Mouse (Mus musculus): ENCODE results near the gene Ano5. TPM values are rescaled to one million over a fixed set of nuclear protein-coding genes. Genes with fewer than 3 reads are reported as not detected.

Gene Ano5
- 0.16 and 0.22 TPM in 2 replicates for total RNA-seq (2012; rRNA removed)

GRCm38 (mm10) chr7:51510671-51511651, at the start of gene Ano5:
Gene Ano5 (plus strand): TSS chr7:51511029.
- in situ Hi-C loops (cut with MboI; ENCODE audit: low sequenced_read_pairs in 2 of 2, unreplicated experiment in 2 of 2), result no loop called here
- Histone ChIP-seq H3K27ac (ENCODE audit: insufficient read depth, low read depth, low read length, poor library complexity, severe bottlenecking) (no peak within 1 kb of the TSS), H3K4me1 (ENCODE audit: control insufficient read depth in 2 of 2, insufficient read depth in 2 of 2, low read length in 2 of 2, poor library complexity in 1 of 2) (no peaks in the 10 kb centered on the region), H3K9me3 (ENCODE audit: control insufficient read depth, insufficient read depth, low read depth, low read length) (no peaks in the 10 kb centered on the region), H3K9ac (ENCODE audit: insufficient read depth, low read depth, low read length, poor library complexity, severe bottlenecking) (0 out of 2 replicates have a peak within 1 kb of the TSS, but pooled peaks have one; percentile 1), H3K36me3 (ENCODE audit: control insufficient read depth, insufficient read depth, low read length, poor library complexity, severe bottlenecking) (no peaks in the 10 kb centered on the region), H3K4me3 (ENCODE audit: insufficient read depth in 1 of 2, low read depth in 1 of 2, low read length in 2 of 2, poor library complexity in 1 of 2, severe bottlenecking in 1 of 2) (peak within 1 kb of the TSS; percentile 48 to 53)
- peak; percentile 51 for DNase-seq (ENCODE audit: low read depth, low spot score)
- no peak for TF ChIP-seq MAFK (IDR thresholded peaks at IDR 0.05; ENCODE audit: insufficient read depth, low read depth, low read length)
- TF ChIP-seq HCFC1 (IDR thresholded peaks at IDR 0.05; ENCODE audit: borderline replicate concordance, insufficient read depth, low read length), result no peak

- Histone ChIP-seq H3K27ac (ENCODE audit: insufficient read depth, low read depth, low read length, poor library complexity, severe bottlenecking) (no peak overlapping the region), H3K4me3 (ENCODE audit: insufficient read depth in 1 of 2, low read depth in 1 of 2, low read length in 2 of 2, poor library complexity in 1 of 2, severe bottlenecking in 1 of 2) (no peak overlapping the region), H3K9me3 (ENCODE audit: control insufficient read depth, insufficient read depth, low read depth, low read length) (no peaks in the 10 kb centered on the region), H3K4me1 (ENCODE audit: control insufficient read depth in 2 of 2, insufficient read depth in 2 of 2, low read length in 2 of 2, poor library complexity in 1 of 2) (no peaks in the 10 kb centered on the region), H3K9ac (ENCODE audit: insufficient read depth, low read depth, low read length, poor library complexity, severe bottlenecking) (no peak overlapping the region), H3K36me3 (ENCODE audit: control insufficient read depth, insufficient read depth, low read length, poor library complexity, severe bottlenecking) (no peaks in the 10 kb centered on the region)
- in situ Hi-C loops (cut with MboI; ENCODE audit: low sequenced_read_pairs in 2 of 2, unreplicated experiment in 2 of 2), result no loop called here
- no peak for DNase-seq (ENCODE audit: low read depth, low spot score)
- TF ChIP-seq ZNF384 (IDR thresholded peaks at IDR 0.05; ENCODE audit: low read depth, low read length) (no peak), CHD2 (IDR thresholded peaks at IDR 0.05; ENCODE audit: low read depth, low read length) (no peak), ZC3H11A (IDR thresholded peaks at IDR 0.05; ENCODE audit: borderline replicate concordance, low read depth, low read length) (no peak), MAFK (IDR thresholded peaks at IDR 0.05; ENCODE audit: insufficient read depth, low read depth, low read length) (no peak), HCFC1 (IDR thresholded peaks at IDR 0.05; ENCODE audit: borderline replicate concordance, insufficient read depth, low read length) (no peak)
These were observed 11.4 kb upstream of the Ano5 start for GRCm38 (mm10) chr7:51499396-51499795.

DNA sequence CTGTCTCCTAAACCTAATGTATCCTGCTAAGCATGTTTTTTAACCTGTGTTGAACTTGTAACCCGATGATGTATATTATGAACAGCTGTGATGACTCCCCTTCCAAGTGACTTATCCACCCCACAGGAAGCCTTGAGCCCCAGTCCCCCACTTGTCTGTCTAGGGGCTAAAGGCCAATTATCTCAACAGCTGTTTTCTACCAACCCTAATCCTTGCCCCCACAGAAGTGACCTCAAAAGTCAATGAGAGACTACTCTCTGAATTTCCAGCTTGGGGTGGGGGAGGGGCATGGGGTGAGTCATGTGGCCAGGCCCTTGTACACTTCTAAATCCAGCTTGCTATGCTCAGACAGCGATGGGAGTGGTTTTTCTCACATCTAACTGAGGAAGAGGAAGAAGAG, 6.9 kb upstream of the Ano5 start:
- no peak overlapping the region for H3K27ac ChIP-seq (ENCODE audit: insufficient read depth, low read depth, low read length, poor library complexity, severe bottlenecking)
- in situ Hi-C loops (cut with MboI; ENCODE audit: low sequenced_read_pairs in 2 of 2, unreplicated experiment in 2 of 2), result no loop called here
- no peak overlapping the region for H3K9ac ChIP-seq (ENCODE audit: insufficient read depth, low read depth, low read length, poor library complexity, severe bottlenecking)
- no peaks in the 10 kb centered on the region for H3K36me3 ChIP-seq (ENCODE audit: control insufficient read depth, insufficient read depth, low read length, poor library complexity, severe bottlenecking)
- H3K4me1 ChIP-seq (ENCODE audit: control insufficient read depth in 2 of 2, insufficient read depth in 2 of 2, low read length in 2 of 2, poor library complexity in 1 of 2), result no peaks in the 10 kb centered on the region
- DNase-seq (ENCODE audit: low read depth, low spot score), result no peak
- H3K4me3 ChIP-seq (ENCODE audit: insufficient read depth in 1 of 2, low read depth in 1 of 2, low read length in 2 of 2, poor library complexity in 1 of 2, severe bottlenecking in 1 of 2), result no peak overlapping the region
- TF ChIP-seq CHD2 (IDR thresholded peaks at IDR 0.05; ENCODE audit: low read depth, low read length), result no peak
- no peak for TF ChIP-seq ZNF384 (IDR thresholded peaks at IDR 0.05; ENCODE audit: low read depth, low read length)
- H3K9me3 ChIP-seq (ENCODE audit: control insufficient read depth, insufficient read depth, low read depth, low read length), result no peaks in the 10 kb centered on the region

GRCm38 (mm10) chr7:51510147-51510546, 682 bp upstream of the Ano5 start:
- no peak overlapping the region for H3K4me3 ChIP-seq (ENCODE audit: insufficient read depth in 1 of 2, low read depth in 1 of 2, low read length in 2 of 2, poor library complexity in 1 of 2, severe bottlenecking in 1 of 2)
- H3K4me1 ChIP-seq (ENCODE audit: control insufficient read depth in 2 of 2, insufficient read depth in 2 of 2, low read length in 2 of 2, poor library complexity in 1 of 2), result no peaks in the 10 kb centered on the region
- H3K9me3 ChIP-seq (ENCODE audit: control insufficient read depth, insufficient read depth, low read depth, low read length), result no peaks in the 10 kb centered on the region
- H3K9ac ChIP-seq (ENCODE audit: insufficient read depth, low read depth, low read length, poor library complexity, severe bottlenecking), result no peak overlapping the region
- no peak overlapping the region for H3K27ac ChIP-seq (ENCODE audit: insufficient read depth, low read depth, low read length, poor library complexity, severe bottlenecking)
- in situ Hi-C loops (cut with MboI; ENCODE audit: low sequenced_read_pairs in 2 of 2, unreplicated experiment in 2 of 2), result no loop called here
- H3K36me3 ChIP-seq (ENCODE audit: control insufficient read depth, insufficient read depth, low read length, poor library complexity, severe bottlenecking), result no peaks in the 10 kb centered on the region
- no peak for DNase-seq (ENCODE audit: low read depth, low spot score)
- TF ChIP-seq MAFK (IDR thresholded peaks at IDR 0.05; ENCODE audit: insufficient read depth, low read depth, low read length) (no peak), ZNF384 (IDR thresholded peaks at IDR 0.05; ENCODE audit: low read depth, low read length) (no peak), HCFC1 (IDR thresholded peaks at IDR 0.05; ENCODE audit: borderline replicate concordance, insufficient read depth, low read length) (no peak), CHD2 (IDR thresholded peaks at IDR 0.05; ENCODE audit: low read depth, low read length) (no peak), ZC3H11A (IDR thresholded peaks at IDR 0.05; ENCODE audit: borderline replicate concordance, low read depth, low read length) (no peak)
